Mouse (Mus musculus) heart, adult 2 months (tissue): Measurements from ENCODE around the gene Fam219b.

Experiments
- CTCF ChIP-seq: fragments of 200-600 bp; IDR thresholded peaks from 2 replicates; pipeline ENCODE4 v1.8.1; 2022; ENCODE audit warnings: antibody characterized with exemption, mild to moderate bottlenecking, moderate library complexity
- POLR2A ChIP-seq: fragments of 200-500 bp; IDR thresholded peaks from 2 replicates; pipeline ENCODE4 v1.6.1; 2011; ENCODE audit warnings: mild to moderate bottlenecking, low read depth, low read length, control low read depth; ENCODE audit not compliant: insufficient read depth

GRCm38 (mm10) chr9:57574397-57574796, 37.1 kb downstream of the Fam219b start:
- TF ChIP-seq POLR2A (no peak), CTCF (no peak)
